Mouse (Mus musculus) erythroblast, embryonic 14.5 days (primary cell): ENCODE measurements around the gene Fam98c.

ENCODE experiments used
- GATA1 ChIP-seq: IDR thresholded peaks from 2 replicates; pipeline ENCODE4 v1.6.1; 2012; ENCODE audit warnings: low read length, inconsistent platforms, mixed read lengths
- TAL1 ChIP-seq: IDR thresholded peaks from 3 replicates; pipeline ENCODE4 v1.6.1; 2012; ENCODE audit warnings: low read length, inconsistent platforms, mixed read lengths

DNA sequence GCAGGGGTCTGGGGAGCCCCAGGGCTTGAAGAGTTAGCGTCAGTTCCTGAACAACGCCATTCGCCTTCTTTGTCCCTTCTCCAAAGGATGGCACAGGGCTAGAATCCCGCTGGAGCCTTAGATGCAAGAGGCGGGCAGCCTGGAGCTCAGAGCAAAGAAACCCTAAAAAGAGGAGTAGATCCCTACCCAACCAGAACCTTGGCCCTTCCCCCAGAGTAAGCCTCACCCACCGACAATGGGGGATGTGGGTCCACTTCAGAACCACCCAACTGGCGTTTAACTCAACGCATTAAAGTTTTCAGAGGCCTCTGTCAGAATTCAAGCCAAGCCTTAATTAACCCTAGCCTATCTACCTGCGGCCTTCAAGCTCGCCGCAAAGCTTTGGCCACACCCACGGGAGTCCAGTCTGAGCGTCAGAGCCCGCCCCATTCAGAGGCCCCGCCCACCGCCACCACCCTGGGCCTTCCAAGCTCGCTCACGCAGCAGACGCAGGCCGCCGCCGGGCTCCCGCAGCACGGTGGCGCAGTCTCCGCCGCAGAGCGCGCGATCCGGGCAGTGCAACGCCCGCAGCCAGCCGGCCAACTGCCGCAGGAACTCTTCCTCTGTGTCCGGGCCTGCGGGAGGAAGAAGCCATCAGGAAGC, 717 bp downstream of the Fam98c start:
- TF ChIP-seq TAL1: no peak
- TF ChIP-seq GATA1: no peak
